Mouse (Mus musculus) limb, embryonic 10.5 days (tissue): ENCODE results near the gene Mpz. TPM values are rescaled to one million over a fixed set of nuclear protein-coding genes. Genes with fewer than 3 reads are reported as not detected.
A peak's percentile ranks its signal among the peaks of the same experiment; 100 is the strongest.
"Not testable (repeated sequence)": the region's sequence is repeated elsewhere in the genome, so short reads cannot be mapped to it uniquely, and the experiment has no call there.

Experiments
- DNase-seq: peaks from one replicate; pipeline ENCODE4 v3.0.0-alpha.2; 2017; ENCODE audit warnings: low spot score
- H3K27ac ChIP-seq: fragments of 300-500 bp; sonication (generic); 2 replicates; pipeline ENCODE4 v1.5.1; 2016; ENCODE audit warnings: mild to moderate bottlenecking
- H3K27me3 ChIP-seq: fragments of 300-500 bp; sonication (generic); 2 replicates; pipeline ENCODE4 v1.6.1; 2016; ENCODE audit warnings: low read depth, mild to moderate bottlenecking; ENCODE audit not compliant: poor library complexity, severe bottlenecking
- H3K36me3 ChIP-seq: fragments of 300-500 bp; sonication (generic); 2 replicates; pipeline ENCODE4 v1.6.1; 2016; ENCODE audit warnings: mild to moderate bottlenecking, moderate library complexity
- H3K4me1 ChIP-seq: fragments of 300-500 bp; sonication (generic); 2 replicates; pipeline ENCODE4 v1.6.1; 2016
- H3K4me3 ChIP-seq: fragments of 300-500 bp; sonication (generic); 2 replicates; pipeline ENCODE4 v1.5.1; 2016; ENCODE audit warnings: mild to moderate bottlenecking, moderate library complexity
- H3K9me3 ChIP-seq: fragments of 300-500 bp; sonication (generic); replicated peaks from 2 replicates; pipeline ENCODE4 v1.6.1; 2016; ENCODE audit warnings: mild to moderate bottlenecking
- whole genome bisulfite sequencing: fragments of 180-500 bp; shearing (Covaris S2); methylation state at CpG from one replicate; pipeline ENCODE4 v1.1.7; 2016; 5-methylcytosine and 5-hydroxymethylcytosine counted together
- polyA plus RNA-seq: library from polyadenylated mRNA; unstranded; fragments of >200 nt; fragmentation: Nextera tagmentation; extraction: Ambion mirVana; gene quantifications from 2 replicates; pipeline ENCODE4 v1.2.1, GENCODE M21; 2016

Gene Mpz
- polyA plus RNA-seq, 1 experiment from 2014 or later, result 0.44 TPM

DNA sequence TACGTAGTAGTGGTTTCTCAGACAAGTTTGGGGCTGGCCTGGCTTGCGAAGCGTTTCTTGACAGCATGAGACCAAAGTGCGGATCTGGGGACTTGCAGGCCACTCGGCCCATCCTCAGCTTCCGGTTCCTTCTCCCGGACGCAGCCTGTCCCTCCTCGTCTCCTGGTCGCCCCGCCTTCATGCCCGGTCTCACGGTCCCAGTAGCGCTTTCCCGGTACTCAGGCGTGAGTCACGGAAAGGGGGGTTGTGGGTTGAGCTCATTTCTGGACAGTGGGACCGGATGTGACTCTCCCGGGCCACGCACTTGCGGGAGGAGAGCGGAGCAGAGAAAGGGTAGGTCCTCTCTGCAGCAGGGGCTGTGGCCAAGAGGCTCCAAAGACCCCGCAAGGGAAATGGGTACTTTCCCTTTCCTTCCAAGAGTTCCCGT is 36.6 kb upstream of the Mpz start, which contains the start of gene Cfap126:
Gene Cfap126 (plus strand): TSS at position 46 of the 427 bp plus-strand sequence.
- H3K9me3 ChIP-seq, result no peaks in the 10 kb centered on the region
- H3K4me1 ChIP-seq, result peaks cover 16% of the 10 kb centered on the region
- H3K27me3 ChIP-seq, result no peaks in the 10 kb centered on the region
- WGBS, result 1% methylated on average over 24 of the region's 24 CpGs
- peak within 1 kb of the TSS; percentile 62 for H3K4me3 ChIP-seq
- peak within 1 kb of the TSS; percentile 84 for H3K27ac ChIP-seq
- no peaks in the 10 kb centered on the region for H3K36me3 ChIP-seq
- peak; percentile 77 for DNase-seq

DNA sequence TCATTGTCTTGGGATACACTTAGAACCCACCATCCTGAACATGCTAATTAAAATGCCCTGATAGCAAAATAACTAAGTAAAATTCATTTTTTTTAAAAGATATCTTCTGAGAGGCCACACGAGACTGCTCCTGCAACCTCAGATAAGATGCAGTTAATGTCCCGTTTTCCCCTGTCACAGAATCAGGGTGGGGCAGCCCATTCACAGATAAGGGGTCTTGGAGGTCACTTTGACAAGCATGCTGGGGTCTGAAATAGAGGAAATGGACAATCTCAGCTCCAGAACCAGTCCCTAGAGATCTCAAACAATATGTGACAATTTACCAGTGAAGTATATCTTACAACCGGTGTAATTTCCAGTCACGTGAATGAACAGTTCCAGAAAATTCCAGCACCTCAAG is 34.2 kb upstream of the Mpz start:
- no peak overlapping the region for H3K4me3 ChIP-seq
- H3K27me3 ChIP-seq, result no peaks in the 10 kb centered on the region
- WGBS, result 71% methylated on average over 4 of the region's 4 CpGs
- DNase-seq, result no peak
- no peaks in the 10 kb centered on the region for H3K36me3 ChIP-seq
- H3K9me3 ChIP-seq, result no peaks in the 10 kb centered on the region
- H3K27ac ChIP-seq, result no peak overlapping the region
- H3K4me1 ChIP-seq, result peaks cover 11% of the 10 kb centered on the region

DNA sequence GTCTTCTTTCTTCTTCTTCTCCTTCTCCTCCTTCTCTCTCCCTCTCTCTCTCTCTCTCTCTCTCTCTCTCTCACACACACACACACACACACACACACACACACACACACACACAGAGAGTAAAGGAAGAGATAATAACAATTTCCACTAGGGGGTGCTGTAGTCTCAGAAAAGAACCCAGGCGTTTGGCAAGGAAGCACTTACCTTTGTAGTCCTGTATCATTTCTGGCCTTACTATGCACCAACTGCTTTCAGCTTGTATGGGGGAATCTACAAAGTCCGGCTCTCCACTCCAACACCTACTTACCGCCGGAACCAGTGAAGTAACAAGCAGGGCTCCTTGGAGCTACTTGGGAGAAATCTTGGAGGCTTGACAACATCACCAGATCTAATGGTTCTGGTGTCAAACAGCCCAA is 32.2 kb upstream of the Mpz start:
- WGBS, result 10% methylated on average over 4 of the region's 4 CpGs
- peaks cover 19% of the 10 kb centered on the region for H3K4me1 ChIP-seq
- DNase-seq, result peak; percentile 51
- no peaks in the 10 kb centered on the region for H3K9me3 ChIP-seq
- H3K4me3 ChIP-seq, result no peak overlapping the region
- no peaks in the 10 kb centered on the region for H3K36me3 ChIP-seq
- H3K27ac ChIP-seq, result no peak overlapping the region
- no peaks in the 10 kb centered on the region for H3K27me3 ChIP-seq

DNA sequence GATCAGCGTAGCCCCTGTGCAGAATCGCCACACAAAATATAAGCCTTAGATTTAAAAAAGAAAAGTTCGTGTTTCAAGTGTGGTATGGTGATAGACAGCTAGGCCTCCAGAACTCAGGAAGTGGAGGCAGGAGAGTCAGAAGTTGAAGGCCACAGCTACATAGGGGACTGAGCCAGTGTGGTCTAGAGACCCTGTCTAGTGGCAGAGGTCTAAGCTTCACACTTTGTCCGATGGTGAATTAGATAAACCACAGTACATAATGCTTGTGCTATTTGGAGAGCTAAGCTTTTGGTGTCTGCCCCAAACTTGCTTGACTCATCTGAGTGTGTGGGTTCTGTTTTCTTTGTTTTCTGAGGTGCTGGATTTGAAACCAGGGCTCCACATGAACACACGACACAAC is 31.5 kb upstream of the Mpz start:
- Histone ChIP-seq H3K4me1 (peaks cover 13% of the 10 kb centered on the region), H3K27me3 (no peaks in the 10 kb centered on the region), H3K9me3 (no peaks in the 10 kb centered on the region), H3K4me3 (no peak overlapping the region), H3K36me3 (no peaks in the 10 kb centered on the region), H3K27ac (no peak overlapping the region)
- WGBS, result 89% methylated on average over 5 of the region's 5 CpGs
- DNase-seq, result no peak

DNA sequence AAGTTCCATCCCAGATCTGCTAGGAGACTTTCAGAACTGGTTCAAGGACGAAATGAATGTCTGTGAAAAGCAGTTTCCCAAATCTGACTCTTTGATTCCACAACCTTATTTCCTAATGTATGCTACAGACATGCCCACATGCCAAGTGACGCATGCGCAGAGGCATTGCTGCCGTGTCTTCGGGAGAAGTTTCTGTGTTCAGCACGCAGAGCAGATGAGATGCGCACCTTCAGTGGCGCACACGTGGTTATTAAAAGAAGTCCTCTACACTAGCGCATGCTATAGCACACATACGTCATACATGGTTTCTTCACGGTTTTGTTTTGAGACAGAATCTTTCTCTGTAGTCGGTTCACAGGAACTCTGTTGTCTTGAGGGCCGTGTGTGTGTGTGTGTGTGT is 31.1 kb upstream of the Mpz start:
- 87% methylated on average over 14 of the region's 14 CpGs for WGBS
- no peak for DNase-seq
- Histone ChIP-seq H3K27me3 (no peaks in the 10 kb centered on the region), H3K27ac (no peak overlapping the region), H3K4me3 (no peak overlapping the region), H3K9me3 (no peaks in the 10 kb centered on the region), H3K36me3 (no peaks in the 10 kb centered on the region), H3K4me1 (peaks cover 10% of the 10 kb centered on the region)

DNA sequence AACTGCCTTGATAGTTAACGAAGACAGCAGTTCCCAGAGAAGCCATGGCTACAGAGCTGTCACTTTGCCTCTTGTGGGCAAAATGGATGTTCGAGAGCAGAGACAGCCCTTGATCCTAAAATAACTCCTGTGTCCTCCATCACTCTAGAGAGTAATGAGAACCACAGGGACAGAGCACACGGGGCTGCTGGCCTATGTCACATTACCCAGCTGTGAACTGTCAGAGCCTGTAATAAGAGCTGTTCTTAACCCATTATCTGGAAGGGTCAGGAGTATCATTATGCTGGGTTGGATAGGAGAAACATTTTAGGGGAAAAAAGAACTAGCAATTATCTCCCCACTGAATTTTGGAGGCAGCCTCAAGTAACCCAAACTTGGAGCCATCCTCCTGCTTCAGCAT is 29.6 kb upstream of the Mpz start:
- H3K4me1 ChIP-seq, result peaks cover 10% of the 10 kb centered on the region

GRCm38 (mm10) chr1:171121839-171122238 is 28.7 kb upstream of the Mpz start:
- no peaks in the 10 kb centered on the region for H3K27me3 ChIP-seq

More for the DNA sequence above, 29.6 kb upstream of the Mpz start:
- DNase-seq, result no peak
- H3K27ac ChIP-seq, result no peak overlapping the region
- WGBS, result 22% methylated on average over 3 of the region's 3 CpGs
- H3K27me3 ChIP-seq, result no peaks in the 10 kb centered on the region
- H3K9me3 ChIP-seq, result no peaks in the 10 kb centered on the region
- no peaks in the 10 kb centered on the region for H3K36me3 ChIP-seq
- H3K4me3 ChIP-seq, result no peak overlapping the region

GRCm38 (mm10) chr1:171122932-171123331 is 27.6 kb upstream of the Mpz start:
- Histone ChIP-seq H3K36me3 (peaks cover 7% of the 10 kb centered on the region), H3K27me3 (no peaks in the 10 kb centered on the region), H3K9me3 (no peaks in the 10 kb centered on the region), H3K4me3 (no peak overlapping the region), H3K27ac (no peak overlapping the region), H3K4me1 (peaks cover 10% of the 10 kb centered on the region)
- WGBS, result 42% methylated on average over 7 of the region's 7 CpGs
- no peak for DNase-seq

More at GRCm38 (mm10) chr1:171121839-171122238, 28.7 kb upstream of the Mpz start:
- 50% methylated on average over 5 of the region's 5 CpGs for WGBS
- Histone ChIP-seq H3K27ac (no peak overlapping the region), H3K36me3 (no peaks in the 10 kb centered on the region), H3K4me1 (peaks cover 10% of the 10 kb centered on the region), H3K4me3 (no peak overlapping the region), H3K9me3 (no peaks in the 10 kb centered on the region)
- DNase-seq, result no peak

- no peak for DNase-seq
These were observed 26.1 kb upstream of the Mpz start for GRCm38 (mm10) chr1:171124398-171124797.

GRCm38 (mm10) chr1:171129251-171129650 is 21.3 kb upstream of the Mpz start:
- DNase-seq, result no peak
- 70% methylated on average over 7 of the region's 7 CpGs for WGBS
- Histone ChIP-seq H3K4me3 (no peak overlapping the region), H3K4me1 (no peaks in the 10 kb centered on the region), H3K27me3 (no peaks in the 10 kb centered on the region), H3K36me3 (peaks cover 67% of the 10 kb centered on the region), H3K9me3 (no peaks in the 10 kb centered on the region), H3K27ac (no peak overlapping the region)

More at GRCm38 (mm10) chr1:171124398-171124797, 26.1 kb upstream of the Mpz start:
- H3K4me3 ChIP-seq, result no peak overlapping the region
- no peaks in the 10 kb centered on the region for H3K27me3 ChIP-seq
- peaks cover 21% of the 10 kb centered on the region for H3K36me3 ChIP-seq
- H3K27ac ChIP-seq, result no peak overlapping the region
- no peaks in the 10 kb centered on the region for H3K9me3 ChIP-seq
- WGBS, result 91% methylated on average over 5 of the region's 5 CpGs
- H3K4me1 ChIP-seq, result peaks cover 10% of the 10 kb centered on the region

GRCm38 (mm10) chr1:171130971-171131370 is 19.5 kb upstream of the Mpz start:
- DNase-seq, result no peak
- 93% methylated on average over 1 of the region's 1 CpGs for WGBS
- Histone ChIP-seq H3K4me1 (no peaks in the 10 kb centered on the region), H3K9me3 (no peaks in the 10 kb centered on the region), H3K4me3 (no peak overlapping the region), H3K36me3 (peaks cover 84% of the 10 kb centered on the region), H3K27ac (no peak overlapping the region), H3K27me3 (no peaks in the 10 kb centered on the region)

GRCm38 (mm10) chr1:171135600-171135999 is 14.9 kb upstream of the Mpz start:
- Histone ChIP-seq H3K4me1 (no peaks in the 10 kb centered on the region), H3K27me3 (no peaks in the 10 kb centered on the region), H3K27ac (no peak overlapping the region), H3K4me3 (no peak overlapping the region), H3K36me3 (peaks cover 92% of the 10 kb centered on the region), H3K9me3 (no peaks in the 10 kb centered on the region)
- DNase-seq, result no peak
- WGBS, result 99% methylated on average over 2 of the region's 2 CpGs

DNA sequence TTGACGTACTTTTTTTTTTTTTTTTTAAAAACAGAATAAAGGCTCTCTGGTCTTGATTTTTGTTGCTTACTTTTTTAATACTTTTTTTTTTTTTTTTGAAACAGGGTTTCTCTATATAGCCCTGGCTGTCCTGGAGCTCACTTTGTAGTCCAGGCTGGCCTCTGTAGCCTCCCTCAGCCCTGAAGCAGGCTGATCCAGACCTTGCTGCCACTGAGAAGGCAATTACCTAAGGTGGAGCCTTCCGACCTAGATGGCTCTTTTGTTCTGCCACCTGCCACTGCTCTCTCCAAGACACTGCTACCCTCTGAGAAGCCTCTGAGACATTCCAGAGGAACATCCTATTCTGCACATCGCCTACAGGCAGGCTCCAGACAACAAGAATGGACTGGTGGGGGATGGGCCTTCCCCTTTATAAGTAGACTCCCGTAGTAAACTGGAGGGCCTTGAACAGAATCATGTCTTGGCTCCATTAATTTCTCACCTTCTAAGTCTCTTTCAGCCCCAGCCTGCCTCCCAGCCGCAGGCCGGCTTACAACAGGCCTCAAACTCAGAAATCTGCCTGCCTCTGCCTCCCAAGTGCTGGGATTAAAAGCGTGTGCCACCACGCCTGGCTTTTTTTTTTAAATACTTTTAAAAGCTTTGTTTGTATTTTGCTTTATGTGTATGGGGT is 12.9 kb upstream of the Mpz start:
- H3K9me3 ChIP-seq, DNase-seq, H3K27ac ChIP-seq, H3K27me3 ChIP-seq, H3K4me1 ChIP-seq, H3K4me3 ChIP-seq: not testable (repeated sequence)
- 94% methylated on average over 8 of the region's 8 CpGs for WGBS
- H3K36me3 ChIP-seq, result peaks cover 96% of the 10 kb centered on the region

- not testable (repeated sequence) for H3K27ac ChIP-seq, H3K9me3 ChIP-seq, DNase-seq, H3K27me3 ChIP-seq, H3K4me1 ChIP-seq, H3K4me3 ChIP-seq
- H3K36me3 ChIP-seq, result peaks cover 74% of the 10 kb centered on the region
- WGBS, result 81% methylated on average over 11 of the region's 11 CpGs
These were observed 7.5 kb upstream of the Mpz start for GRCm38 (mm10) chr1:171142981-171143380.
